Mouse (Mus musculus): Measurements from ENCODE around the gene Wdpcp. TPM values are rescaled to one million over a fixed set of nuclear protein-coding genes. Genes with fewer than 3 reads are reported as not detected.
"Not testable (repeated sequence)": the region's sequence is repeated elsewhere in the genome, so short reads cannot be mapped to it uniquely, and the experiment has no call there.

Wdpcp gene
- polyA plus RNA-seq (2012; rRNA removed) (0.63 and 0.73 TPM in 2 replicates), polyA plus RNA-seq (2014; fragmentation: Nextera tagmentation; extraction: Ambion mirVana) (0.57 and 0.96 TPM in 2 replicates)

- H3K9me3 ChIP-seq (ENCODE audit: control insufficient read depth, low read length): no peaks in the 10 kb centered on the region
- peak within 1 kb of the TSS; percentile 70 for H3K9ac ChIP-seq (replicated peaks)
- H3K4me1 ChIP-seq (replicated peaks; ENCODE audit: control insufficient read depth in 2 of 2, insufficient read depth in 2 of 2, low read length in 1 of 2): peaks cover 8 to 11% of the 10 kb centered on the region in 2 experiments
- no peaks in the 10 kb centered on the region for H3K36me3 ChIP-seq (replicated peaks; ENCODE audit: control insufficient read depth, insufficient read depth, low read depth)
- no peaks in the 10 kb centered on the region for H3K27me3 ChIP-seq (ENCODE audit: control insufficient read depth, insufficient read depth, low read length)
- under 1% methylated on average over 42 of the region's 42 CpGs for WGBS (ENCODE audit: insufficient replicate concordance)
- DNase-seq (ENCODE audit: low read depth in 3 of 3, low spot score in 3 of 3): peak; percentile 82 to 85 (median 83)
- peak within 1 kb of the TSS; percentile 75 to 84 for H3K4me3 ChIP-seq (ENCODE audit: insufficient read depth in 1 of 2, low read depth in 2 of 2, low read length in 2 of 2)
- peak; percentile 94 for ATAC-seq (ENCODE audit: insufficient read depth)
- peak within 1 kb of the TSS; percentile 75 for H3K4me2 ChIP-seq (ENCODE audit: low read depth)
- TF ChIP-seq CTCF (IDR thresholded peaks at IDR 0.05; ENCODE audit: low read depth) (no peak), EP300 (IDR thresholded peaks at IDR 0.05; ENCODE audit: low read depth) (no peak)
- H3K27ac ChIP-seq: no peak within 1 kb of the TSS; the same call in 1 of the 2 replicates
Observed at GRCm38 (mm10) chr11:21571700-21572381, at the start of gene Wdpcp, which contains the start of gene Mdh1. Gene Wdpcp (plus strand): TSS chr11:21572235. Gene Mdh1 (minus strand): TSS chr11:21572367.

- Histone ChIP-seq H3K9ac (replicated peaks) (no peak overlapping the region), H3K9me3 (ENCODE audit: control insufficient read depth, low read length) (no peaks in the 10 kb centered on the region), H3K4me1 (replicated peaks; ENCODE audit: control insufficient read depth in 2 of 2, insufficient read depth in 2 of 2, low read length in 1 of 2) (no peaks in the 10 kb centered on the region), H3K36me3 (replicated peaks; ENCODE audit: control insufficient read depth, insufficient read depth, low read depth) (no peaks in the 10 kb centered on the region), H3K27ac (no peak overlapping the region), H3K4me2 (ENCODE audit: low read depth) (no peak overlapping the region), H3K4me3 (ENCODE audit: insufficient read depth in 1 of 2, low read depth in 2 of 2, low read length in 2 of 2) (no peak overlapping the region), H3K27me3 (ENCODE audit: control insufficient read depth, insufficient read depth, low read length) (no peaks in the 10 kb centered on the region)
- ATAC-seq (ENCODE audit: insufficient read depth): no peak
- WGBS (ENCODE audit: insufficient replicate concordance): 37% methylated on average over 2 of the region's 2 CpGs
- DNase-seq (ENCODE audit: low read depth in 3 of 3, low spot score in 3 of 3): no peak
- no peak for TF ChIP-seq EP300 (IDR thresholded peaks at IDR 0.05; ENCODE audit: low read depth)
- TF ChIP-seq CTCF (IDR thresholded peaks at IDR 0.05; ENCODE audit: low read depth): no peak
Observed at GRCm38 (mm10) chr11:21528676-21529394, 43.2 kb upstream of the Wdpcp start.

GRCm38 (mm10) chr11:21530856-21531255 is 41.2 kb upstream of the Wdpcp start:
- H3K9ac ChIP-seq (replicated peaks); H3K27me3 ChIP-seq (ENCODE audit: control insufficient read depth, insufficient read depth, low read length); DNase-seq (ENCODE audit: low read depth in 3 of 3, low spot score in 3 of 3); H3K36me3 ChIP-seq (replicated peaks; ENCODE audit: control insufficient read depth, insufficient read depth, low read depth); ATAC-seq (ENCODE audit: insufficient read depth); H3K4me3 ChIP-seq (ENCODE audit: insufficient read depth in 1 of 2, low read depth in 2 of 2, low read length in 2 of 2); H3K4me1 ChIP-seq (replicated peaks; ENCODE audit: control insufficient read depth in 2 of 2, insufficient read depth in 2 of 2, low read length in 1 of 2); H3K9me3 ChIP-seq (ENCODE audit: control insufficient read depth, low read length); H3K4me2 ChIP-seq (ENCODE audit: low read depth); H3K27ac ChIP-seq: not testable (repeated sequence)
- WGBS (ENCODE audit: insufficient replicate concordance): 59% methylated on average over 2 of the region's 2 CpGs

GRCm38 (mm10) chr11:21540072-21540471 is 32.0 kb upstream of the Wdpcp start:
- Histone ChIP-seq H3K36me3 (replicated peaks; ENCODE audit: control insufficient read depth, insufficient read depth, low read depth) (no peaks in the 10 kb centered on the region), H3K9me3 (ENCODE audit: control insufficient read depth, low read length) (no peaks in the 10 kb centered on the region), H3K9ac (replicated peaks) (no peak overlapping the region), H3K27ac (no peak overlapping the region), H3K4me3 (ENCODE audit: insufficient read depth in 1 of 2, low read depth in 2 of 2, low read length in 2 of 2) (no peak overlapping the region), H3K4me2 (ENCODE audit: low read depth) (no peak overlapping the region), H3K27me3 (ENCODE audit: control insufficient read depth, insufficient read depth, low read length) (no peaks in the 10 kb centered on the region), H3K4me1 (replicated peaks; ENCODE audit: control insufficient read depth in 2 of 2, insufficient read depth in 2 of 2, low read length in 1 of 2) (no peaks in the 10 kb centered on the region)
- WGBS (ENCODE audit: insufficient replicate concordance): 27% methylated on average over 2 of the region's 2 CpGs
- no peak for ATAC-seq (ENCODE audit: insufficient read depth)
- TF ChIP-seq CTCF (IDR thresholded peaks at IDR 0.05; ENCODE audit: low read depth): no peak
- TF ChIP-seq EP300 (IDR thresholded peaks at IDR 0.05; ENCODE audit: low read depth): no peak
- no peak for DNase-seq (ENCODE audit: low read depth in 3 of 3, low spot score in 3 of 3)

- Histone ChIP-seq H3K9ac (replicated peaks) (no peak overlapping the region), H3K27me3 (ENCODE audit: control insufficient read depth, insufficient read depth, low read length) (no peaks in the 10 kb centered on the region), H3K4me3 (ENCODE audit: insufficient read depth in 1 of 2, low read depth in 2 of 2, low read length in 2 of 2) (no peak overlapping the region), H3K36me3 (replicated peaks; ENCODE audit: control insufficient read depth, insufficient read depth, low read depth) (no peaks in the 10 kb centered on the region), H3K4me1 (replicated peaks; ENCODE audit: control insufficient read depth in 2 of 2, insufficient read depth in 2 of 2, low read length in 1 of 2) (no peaks in the 10 kb centered on the region), H3K9me3 (ENCODE audit: control insufficient read depth, low read length) (no peaks in the 10 kb centered on the region), H3K4me2 (ENCODE audit: low read depth) (no peak overlapping the region), H3K27ac (no peak overlapping the region)
- DNase-seq (ENCODE audit: low read depth in 3 of 3, low spot score in 3 of 3): no peak
- 92% methylated on average over 2 of the region's 2 CpGs for WGBS (ENCODE audit: insufficient replicate concordance)
- no peak for TF ChIP-seq CTCF (IDR thresholded peaks at IDR 0.05; ENCODE audit: low read depth)
- no peak for ATAC-seq (ENCODE audit: insufficient read depth)
Observed at GRCm38 (mm10) chr11:21540622-21541021, 31.4 kb upstream of the Wdpcp start.
